Mouse (Mus musculus): ENCODE measurements around the gene Tnfrsf1b.

Gene Tnfrsf1b

DNA sequence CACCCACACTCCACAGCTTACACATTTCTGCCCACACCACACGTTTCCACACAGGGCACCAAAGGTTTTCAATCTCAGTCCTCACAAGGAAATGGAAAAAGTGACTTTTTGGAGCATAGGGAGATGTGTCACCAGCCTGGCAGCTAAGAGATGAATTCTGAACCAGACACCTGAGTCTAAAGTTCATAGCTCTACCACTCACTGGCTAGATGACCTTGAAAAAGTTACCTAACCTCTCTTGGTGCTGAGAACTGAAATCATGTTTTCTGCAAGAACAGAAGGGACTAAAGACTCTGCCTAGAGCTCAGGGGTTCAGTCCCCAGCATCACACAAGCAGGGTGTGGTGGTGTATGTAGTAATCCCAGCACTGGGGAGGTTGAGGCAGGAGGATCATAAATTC lies 26.7 kb downstream of the Tnfrsf1b start:
- no peak for DNase-seq (ENCODE audit: low read depth, low spot score)

DNA sequence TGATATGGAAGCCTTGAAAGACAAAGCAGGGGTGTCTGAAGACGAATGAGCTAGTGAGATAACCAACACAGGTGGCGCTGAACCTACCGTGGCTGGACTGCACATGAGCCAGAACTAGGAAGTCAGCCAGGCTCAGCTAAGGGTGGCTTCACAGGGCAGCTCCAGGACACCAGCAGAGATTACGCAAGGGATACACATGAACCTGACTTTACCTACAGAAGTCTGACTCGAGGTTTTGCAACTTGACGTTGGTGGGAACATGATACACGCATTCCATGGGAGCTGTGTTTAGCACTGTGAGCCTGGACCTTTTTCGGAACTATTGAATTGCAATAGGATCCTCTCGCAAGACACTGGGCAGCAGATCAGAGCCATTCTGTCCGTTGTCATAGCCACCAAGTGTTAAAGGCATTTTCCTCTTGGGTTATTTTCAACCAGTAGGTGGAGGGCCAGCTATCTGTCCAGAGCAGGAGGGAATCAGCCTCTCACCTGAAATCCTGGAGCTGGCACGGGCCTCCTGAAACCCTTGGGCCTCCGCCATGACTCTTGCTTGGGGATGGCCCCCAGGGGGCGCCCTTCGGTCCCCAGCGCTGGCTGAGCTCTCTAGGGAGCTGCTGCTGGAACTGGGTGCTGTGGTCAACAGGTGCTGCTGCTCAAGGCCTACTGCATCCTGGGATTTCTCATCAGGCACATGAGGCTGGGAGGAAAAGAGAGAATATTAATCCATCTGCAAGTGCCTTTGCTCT lies 27.3 kb downstream of the Tnfrsf1b start:
- DNase-seq (ENCODE audit: low read depth, low spot score): peak; percentile 74

DNA sequence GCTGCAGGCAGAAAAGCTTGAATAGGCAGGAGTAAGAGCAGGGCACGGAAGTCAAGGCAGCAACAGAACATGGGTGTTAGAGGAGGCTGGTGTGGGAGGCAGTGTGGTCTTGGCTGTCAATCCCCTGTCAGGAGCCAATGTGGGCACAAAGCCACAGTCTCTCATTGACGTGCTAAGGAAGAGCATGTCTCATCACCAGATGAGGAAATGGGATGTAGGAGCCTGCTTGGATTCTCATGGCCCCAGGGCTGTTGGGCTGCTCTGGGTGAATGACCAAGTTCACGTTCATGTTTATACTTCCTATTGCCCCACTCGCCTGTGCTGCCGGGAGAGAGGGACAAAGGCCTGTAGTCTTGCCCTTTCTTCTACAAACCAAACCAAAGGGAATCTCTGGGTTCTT lies 28.8 kb downstream of the Tnfrsf1b start:
- peak; percentile 70 for DNase-seq (ENCODE audit: low read depth, low spot score)

DNA sequence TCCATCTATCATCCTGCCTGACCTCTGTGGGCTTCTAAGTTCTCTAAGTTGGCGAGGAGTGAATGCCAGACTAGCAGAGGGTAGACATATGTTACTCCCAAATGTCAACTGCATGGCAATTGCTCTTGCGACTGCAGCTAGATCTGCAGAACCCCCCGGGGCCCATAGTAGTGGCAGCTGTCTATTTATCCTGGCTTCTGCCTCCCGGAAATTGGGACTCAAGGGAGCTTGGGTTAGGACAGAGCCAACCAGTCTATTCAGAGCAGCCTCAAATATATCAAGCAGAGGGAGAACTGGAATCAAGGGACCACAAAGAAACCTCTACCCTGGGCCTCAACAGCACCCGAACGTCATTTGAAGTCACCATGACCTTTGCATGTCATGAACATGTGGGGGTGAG lies 29.6 kb downstream of the Tnfrsf1b start:
- DNase-seq (ENCODE audit: low read depth, low spot score): no peak

DNA sequence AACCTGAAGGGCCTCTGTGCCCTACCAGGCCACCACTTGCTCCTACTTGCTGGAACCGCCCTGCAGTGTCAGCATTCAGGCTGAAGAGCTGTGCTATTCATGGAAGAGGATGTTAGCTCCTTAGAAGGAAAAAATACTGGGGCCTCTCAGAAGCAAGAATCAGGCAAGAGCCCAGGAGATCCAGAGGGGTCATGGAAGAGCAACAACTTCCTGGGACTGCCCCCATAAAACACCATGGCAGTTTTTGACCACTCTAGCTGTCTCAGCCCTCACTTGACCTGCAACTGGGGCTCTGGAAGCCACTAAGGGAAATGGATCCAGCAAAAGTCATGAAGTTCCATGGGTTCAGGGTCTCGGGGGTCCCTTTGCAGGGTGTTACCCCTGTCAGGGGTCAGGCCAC lies 31.3 kb downstream of the Tnfrsf1b start:
- DNase-seq (ENCODE audit: low read depth, low spot score): no peak

DNA sequence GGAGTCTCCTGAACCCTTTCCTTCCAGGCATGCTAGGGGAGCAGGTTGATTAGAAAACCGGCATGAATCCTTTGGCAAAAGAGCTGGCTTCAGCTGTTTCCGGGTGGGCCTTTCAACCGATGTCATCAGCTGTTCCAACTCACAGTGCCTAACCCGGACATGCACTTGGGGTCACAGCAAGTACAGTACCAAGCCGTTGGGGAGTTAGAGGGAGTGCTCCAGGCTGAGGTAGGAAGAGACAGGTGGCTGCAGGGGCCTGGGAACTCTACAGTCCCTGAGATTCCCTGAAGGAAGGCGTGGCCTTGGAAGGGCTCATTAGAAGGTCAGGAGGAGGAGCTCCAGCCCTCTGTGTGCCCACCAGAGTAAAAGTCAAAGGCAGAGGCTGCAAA lies 31.9 kb downstream of the Tnfrsf1b start:
- DNase-seq (ENCODE audit: low read depth, low spot score): no peak

DNA sequence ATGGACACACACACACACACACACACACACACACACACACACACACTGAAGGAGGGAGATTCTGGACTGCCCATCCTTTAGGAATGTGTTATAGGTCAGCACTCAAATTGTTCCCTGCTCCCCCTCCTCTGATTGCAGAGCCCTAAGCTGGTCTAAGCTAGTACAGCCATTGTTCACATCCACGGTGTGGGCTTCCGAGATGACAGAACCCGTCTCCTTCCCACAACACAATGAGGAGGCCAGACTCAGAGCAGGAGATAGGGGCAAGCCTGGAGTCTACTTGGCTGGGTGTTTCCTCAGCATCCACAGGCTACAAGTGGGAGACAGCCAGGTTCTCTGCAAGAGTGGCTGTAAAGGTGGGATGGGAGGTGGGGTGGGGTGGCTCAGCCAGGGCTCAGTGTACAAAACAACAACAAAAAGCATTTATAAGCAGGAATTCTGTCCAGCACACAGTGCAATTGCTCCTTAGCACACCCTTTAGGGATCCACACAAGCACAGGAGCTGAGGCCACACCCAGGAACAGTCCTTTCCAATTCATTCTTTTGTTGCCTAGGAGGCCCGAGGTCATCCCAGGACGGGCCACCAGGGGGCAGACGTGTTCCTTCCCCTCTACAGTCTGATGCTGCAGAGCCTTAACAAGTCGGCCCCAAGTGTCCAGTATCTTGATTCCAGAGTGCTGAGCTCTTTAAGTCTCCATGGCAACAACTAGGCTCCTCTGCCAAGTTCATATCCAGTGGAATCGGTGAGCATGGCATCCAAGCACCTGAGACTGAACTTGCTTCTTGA lies 32.5 kb downstream of the Tnfrsf1b start:
- peak; percentile 89 for DNase-seq (ENCODE audit: low read depth, low spot score)

DNA sequence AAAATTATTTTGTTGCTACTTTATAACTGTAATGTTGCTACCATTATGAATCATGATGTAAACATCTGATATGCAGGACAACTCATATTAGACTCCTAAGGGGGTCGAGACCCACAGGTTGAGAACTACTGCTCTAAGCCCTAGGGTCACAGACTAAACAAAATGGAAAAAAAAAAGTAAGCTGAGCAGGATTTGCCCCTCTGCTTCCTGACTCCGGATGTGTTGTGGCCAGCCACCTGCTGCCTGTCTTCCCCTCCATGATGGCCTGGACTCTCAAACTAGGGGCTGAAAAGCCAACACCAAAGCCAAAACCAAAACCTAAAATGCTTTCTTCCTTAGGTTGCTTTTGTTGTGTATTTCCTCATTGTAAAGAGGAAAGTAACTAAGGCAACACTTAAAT lies 35.6 kb downstream of the Tnfrsf1b start:
- DNase-seq (ENCODE audit: low read depth, low spot score): no peak

DNA sequence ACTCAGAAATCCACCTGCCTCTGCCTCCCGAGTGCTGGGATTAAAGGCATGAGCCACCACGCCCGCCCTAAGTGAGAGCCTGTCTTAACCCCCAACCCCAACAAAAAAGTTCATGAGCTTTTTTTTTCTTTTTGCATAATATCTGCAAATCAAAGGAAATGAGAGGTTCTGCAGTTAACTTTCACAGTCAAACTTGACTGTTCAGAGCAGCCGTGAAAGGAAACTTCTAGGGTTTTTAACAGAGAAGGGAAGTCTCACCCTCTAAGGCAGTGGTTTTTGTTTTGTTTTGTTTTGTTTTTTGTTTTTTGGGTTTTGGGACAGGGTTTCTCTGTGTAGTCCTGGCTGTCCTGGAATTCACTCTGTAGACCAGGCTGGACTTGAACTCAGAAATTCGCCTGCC lies 36.1 kb downstream of the Tnfrsf1b start:
- no peak for DNase-seq (ENCODE audit: low read depth, low spot score)

DNA sequence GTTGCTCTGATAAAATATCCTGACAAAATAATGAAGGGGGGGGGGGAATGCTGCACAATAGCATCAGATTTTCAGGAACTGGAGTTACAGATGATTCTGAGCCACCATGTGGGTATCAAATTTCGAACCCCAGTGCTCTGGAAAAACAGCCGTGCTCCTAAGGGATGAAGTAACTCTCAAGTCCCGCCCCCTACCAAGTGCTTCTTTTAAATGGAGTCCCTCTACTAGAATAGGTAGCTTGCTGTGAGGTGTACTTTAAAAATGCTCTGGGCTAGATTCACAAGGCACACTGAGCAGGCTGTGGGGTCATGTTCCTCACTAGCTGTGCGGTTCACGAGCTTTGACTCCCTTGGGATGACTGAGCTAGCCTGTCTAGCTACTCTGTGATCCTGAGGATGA lies 37.0 kb downstream of the Tnfrsf1b start:
- DNase-seq (ENCODE audit: low read depth, low spot score): no peak

DNA sequence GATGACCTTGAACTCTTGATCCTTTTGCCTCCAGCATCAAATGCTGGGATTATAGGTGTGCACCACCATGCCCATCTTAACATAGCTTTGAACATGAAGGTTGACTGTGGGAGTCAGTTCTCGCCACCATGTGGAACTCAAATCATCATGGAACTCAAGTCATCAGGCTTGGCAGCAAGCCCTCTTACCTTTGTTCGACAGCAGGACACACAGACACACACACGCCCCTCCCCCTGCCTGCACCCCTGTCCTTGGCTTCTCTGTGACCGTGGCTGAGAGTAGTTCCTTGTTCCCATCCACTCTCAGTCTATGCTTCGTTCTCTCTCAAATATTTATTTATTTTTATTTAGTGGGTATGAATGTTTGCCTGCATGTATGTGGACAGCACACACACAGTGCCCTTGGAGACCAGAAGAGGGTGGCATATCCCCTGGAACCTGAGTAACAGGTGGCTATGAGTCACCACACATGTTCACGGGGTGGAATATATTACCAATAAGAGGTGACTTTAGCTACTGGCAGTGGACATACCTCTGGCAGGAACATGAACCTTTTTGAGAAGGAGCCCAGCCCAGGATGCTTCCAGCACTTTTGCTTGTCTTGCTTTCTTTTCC lies 37.5 kb downstream of the Tnfrsf1b start:
- no peak for DNase-seq (ENCODE audit: low read depth, low spot score)

DNA sequence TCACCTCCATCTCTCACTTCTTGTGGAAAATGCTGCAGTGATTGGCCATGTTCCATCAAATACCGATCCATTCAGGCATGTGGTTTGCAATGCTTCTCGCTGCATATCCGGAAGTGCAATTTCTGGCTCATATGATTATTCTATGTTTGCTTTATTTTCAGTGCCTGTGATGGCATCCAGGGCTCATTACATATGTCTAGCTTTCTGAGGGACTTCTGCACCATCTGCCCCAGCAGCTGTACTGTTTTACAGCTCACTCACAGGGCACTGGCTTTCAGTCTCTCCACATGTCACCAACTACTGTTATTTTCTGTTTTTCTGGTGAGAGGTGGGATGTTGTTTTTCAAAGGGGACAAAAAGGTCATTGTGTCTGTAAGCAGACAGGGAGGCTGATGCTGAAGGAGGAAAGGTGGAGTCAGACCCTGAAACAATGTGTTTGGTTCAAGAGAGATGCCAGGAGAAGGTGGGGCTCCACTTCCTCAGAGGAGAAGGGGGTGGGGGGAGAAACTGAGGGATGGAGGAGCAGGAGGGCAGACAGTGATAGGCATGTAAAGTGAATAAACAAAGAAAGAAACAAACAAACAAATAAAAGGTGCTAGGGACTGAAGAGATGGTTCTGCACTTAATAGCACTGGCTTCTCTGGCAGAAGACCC lies 38.8 kb downstream of the Tnfrsf1b start:
- DNase-seq (ENCODE audit: low read depth, low spot score): no peak

DNA sequence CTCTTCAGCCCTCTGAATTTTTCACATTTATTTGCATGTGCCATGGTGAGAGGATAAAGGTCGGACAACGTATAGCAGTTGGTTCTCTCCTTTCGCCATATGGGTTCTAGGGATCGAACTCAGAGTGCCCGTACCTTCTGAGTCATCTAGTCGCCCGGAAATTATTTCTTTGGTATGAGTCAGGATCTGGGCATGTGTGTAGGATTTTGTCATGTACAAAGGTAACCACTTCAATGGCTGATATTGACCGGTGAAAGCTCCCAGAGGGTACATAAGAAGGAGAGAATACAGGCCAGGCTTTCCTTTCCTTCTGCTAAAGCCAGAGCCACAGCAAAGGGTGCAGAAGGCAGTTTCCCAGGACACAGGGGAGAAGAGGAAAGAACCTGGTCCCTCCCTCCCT lies 41.9 kb downstream of the Tnfrsf1b start:
- DNase-seq (ENCODE audit: low read depth, low spot score): no peak

DNA sequence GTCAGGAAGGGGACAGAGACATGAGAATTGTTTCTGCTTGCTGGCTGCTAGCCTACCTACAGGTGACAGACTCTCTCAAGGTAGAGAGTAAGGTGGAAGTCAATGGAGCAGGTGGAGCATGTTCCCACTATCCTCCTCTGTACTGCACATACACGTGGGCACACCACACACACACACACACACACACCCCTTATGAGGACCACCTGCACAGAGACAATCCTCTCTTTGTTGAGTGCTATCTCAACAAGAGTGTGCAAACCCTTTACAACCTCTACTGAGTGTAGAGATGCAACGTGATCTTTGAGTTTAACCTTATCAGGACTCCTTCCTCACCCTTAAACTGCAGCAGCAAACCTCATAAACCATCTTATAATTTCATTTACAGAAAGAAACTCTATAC lies 43.4 kb downstream of the Tnfrsf1b start:
- no peak for DNase-seq (ENCODE audit: low read depth, low spot score)

DNA sequence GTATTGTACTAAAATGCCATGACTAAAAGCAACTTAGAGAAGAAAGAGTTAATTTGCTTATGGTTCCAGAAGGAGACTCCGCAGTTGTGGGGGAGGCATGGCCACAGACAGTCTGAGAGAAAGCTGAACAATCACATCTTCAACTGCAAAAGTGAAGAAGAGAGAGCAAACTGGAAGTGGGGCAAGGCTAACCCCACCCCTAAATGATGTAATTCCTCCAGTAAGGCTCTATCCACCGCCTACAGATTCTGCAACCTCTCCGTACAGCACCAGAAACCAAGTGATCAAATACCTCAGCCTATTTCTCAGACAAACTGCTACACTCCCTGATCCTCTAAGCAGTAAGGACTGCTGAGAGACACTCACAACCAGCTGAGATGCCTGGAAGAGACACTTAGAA lies 45.2 kb downstream of the Tnfrsf1b start:
- no peak for DNase-seq (ENCODE audit: low read depth, low spot score)

DNA sequence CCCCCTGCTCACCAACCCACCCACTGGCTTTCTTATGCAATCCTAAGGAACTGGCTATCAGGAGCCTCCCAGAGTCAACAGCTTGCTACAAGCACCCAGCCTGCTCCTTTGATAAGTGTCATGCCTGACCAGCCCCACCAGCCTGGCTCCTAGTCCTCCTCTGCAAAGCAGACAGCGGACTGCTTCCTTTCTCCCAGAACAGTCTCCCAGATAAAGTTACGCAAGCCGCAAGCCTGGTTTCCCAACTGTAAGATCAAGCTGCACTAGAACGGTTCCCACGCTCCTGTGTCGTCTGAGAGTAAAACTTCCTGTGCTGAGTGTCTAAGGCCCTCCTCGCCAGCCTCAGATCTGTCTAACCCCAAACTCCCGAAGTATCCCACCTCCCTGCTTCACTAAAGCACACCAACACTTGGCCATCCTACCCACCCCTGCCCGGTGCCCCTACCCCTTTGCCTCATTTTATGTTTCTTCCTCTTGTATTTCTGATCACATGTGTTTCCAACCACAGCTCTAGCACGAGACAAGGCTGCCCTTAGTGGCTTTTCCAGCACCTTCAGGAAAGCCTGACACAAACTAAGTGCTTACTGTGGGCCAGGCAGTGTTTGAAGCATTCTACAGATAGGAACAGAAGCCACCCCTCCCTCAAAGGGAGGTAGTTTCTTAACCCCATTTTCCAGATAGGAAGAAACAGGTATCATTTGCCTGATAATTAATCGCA lies 46.5 kb downstream of the Tnfrsf1b start:
- DNase-seq (ENCODE audit: low read depth, low spot score): peak; percentile 40

DNA sequence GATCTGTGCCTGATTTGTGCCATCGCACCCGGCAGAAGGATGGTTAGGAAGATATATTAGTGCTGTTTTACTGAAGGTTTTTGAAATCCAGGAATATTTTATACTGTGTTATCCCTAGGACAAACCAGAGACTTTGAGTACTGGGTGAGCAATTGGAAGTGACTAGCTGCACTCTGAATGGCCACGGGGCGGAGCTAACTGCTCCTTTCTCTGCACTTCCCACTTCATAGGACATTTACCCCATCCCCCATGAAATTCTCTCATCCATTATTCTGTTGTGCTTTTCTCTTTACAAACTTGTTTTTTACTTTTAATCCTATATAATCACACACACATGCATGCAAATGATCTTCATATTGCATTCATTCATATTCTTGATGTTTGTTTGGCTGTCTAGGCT lies 50.1 kb downstream of the Tnfrsf1b start:
- no peak for DNase-seq (ENCODE audit: low read depth, low spot score)

DNA sequence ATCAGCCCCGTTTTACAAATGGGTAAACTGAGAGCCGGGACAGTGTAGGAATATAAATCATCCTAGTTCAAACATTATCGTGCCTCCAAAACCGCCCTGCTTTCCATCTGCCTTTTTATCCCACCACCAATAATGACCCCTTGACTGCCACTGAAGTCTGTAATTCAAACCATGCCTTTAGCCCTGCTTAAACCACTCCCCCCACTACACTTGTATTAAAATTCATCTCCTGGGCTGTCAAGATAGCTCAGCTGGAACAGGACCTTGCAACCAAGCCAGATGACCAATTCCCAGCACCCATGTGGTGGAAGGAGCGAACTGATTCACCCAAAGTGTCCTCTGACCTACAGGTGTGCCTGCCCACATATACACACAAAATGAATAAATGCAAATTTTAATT lies 51.5 kb downstream of the Tnfrsf1b start:
- no peak for DNase-seq (ENCODE audit: low read depth, low spot score)

DNA sequence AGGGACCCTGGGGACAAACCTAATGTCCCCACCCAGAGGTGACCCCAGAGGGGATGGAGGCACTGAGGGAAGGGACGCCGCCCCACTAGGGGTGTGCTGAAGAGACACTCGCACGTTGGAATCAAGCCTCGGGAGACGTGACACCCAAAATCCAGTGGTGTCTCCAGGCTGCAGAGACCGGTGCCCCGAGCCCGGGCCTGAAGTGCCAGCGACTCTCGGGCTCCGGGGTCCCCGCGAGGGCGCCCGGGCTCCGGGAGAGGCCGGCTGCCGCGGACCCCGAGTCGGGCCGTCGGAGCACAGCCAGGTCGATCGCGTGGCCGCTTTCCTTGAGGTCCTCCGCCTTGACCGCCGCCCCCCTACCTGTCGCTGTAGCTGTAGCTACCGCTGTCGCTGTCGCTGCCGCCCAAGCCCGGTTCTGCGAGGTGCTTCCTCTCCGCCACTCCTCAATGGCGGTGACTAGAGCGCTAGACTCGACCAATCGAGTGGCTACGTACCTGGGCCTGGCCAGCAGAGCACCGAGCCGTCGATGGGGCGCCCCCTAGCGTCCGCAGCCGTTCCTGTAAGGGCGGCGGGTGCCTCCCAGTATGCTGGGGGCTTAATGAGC lies 52.0 kb downstream of the Tnfrsf1b start, which contains the start of gene Vps13d:
Vps13d (minus strand) TSS at position 447 of the 604 bp plus-strand sequence.
- peak; percentile 88 for DNase-seq (ENCODE audit: low read depth, low spot score)

DNA sequence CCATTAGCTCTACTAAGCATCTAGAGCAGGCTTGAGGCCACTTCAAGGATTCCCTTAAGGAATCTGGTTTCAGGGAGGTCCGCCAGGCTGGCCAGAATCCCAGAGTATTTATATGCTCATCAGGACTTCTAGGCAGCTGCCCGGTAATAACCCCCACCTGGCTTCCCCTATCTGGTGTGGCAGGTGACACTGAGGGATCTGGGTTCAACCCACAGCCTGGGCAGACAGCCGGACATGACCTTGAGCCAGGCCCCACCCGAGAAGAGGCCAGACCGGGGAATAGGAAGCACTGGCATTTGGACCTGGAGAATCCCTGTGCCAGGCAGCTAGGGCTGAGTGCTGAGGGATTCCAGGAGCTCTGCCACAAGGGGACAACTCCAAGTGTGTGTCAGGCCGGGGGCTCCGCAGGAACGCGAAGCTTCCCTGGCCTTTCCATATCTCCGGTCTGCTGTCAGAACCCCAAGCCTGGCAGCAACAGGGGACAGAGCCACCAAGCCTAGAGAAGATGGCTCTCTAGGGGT lies 52.6 kb downstream of the Tnfrsf1b start:
- peak; percentile 92 for DNase-seq (ENCODE audit: low read depth, low spot score)

DNA sequence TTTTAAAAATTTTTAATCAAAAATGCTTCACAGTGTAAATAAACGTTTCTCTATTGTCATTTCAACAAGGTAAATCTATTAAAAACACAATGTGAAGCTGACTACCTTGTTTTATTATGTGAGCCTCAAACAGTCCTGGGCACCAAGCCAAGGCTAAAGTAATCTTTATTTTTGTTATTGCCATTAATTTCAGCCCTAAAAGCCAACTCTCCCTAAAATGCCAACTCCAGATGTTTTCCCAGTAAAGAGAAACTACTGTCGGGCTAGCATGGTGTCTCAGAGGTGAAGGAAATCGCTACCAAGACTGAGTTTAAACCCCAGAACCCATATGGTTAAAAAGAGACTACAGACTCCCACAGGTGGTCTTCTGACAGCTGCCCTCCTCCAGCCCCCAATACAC lies 53.3 kb downstream of the Tnfrsf1b start:
- no peak for DNase-seq (ENCODE audit: low read depth, low spot score)
